Mouse (Mus musculus): ENCODE data around the gene Zdhhc11. TPM values are rescaled to one million over a fixed set of nuclear protein-coding genes. Genes with fewer than 3 reads are reported as not detected.
"Not testable (repeated sequence)": the region's sequence is repeated elsewhere in the genome, so short reads cannot be mapped to it uniquely, and the experiment has no call there.

Gene Zdhhc11
- polyA plus RNA-seq, 1 experiment, result not detected

DNA sequence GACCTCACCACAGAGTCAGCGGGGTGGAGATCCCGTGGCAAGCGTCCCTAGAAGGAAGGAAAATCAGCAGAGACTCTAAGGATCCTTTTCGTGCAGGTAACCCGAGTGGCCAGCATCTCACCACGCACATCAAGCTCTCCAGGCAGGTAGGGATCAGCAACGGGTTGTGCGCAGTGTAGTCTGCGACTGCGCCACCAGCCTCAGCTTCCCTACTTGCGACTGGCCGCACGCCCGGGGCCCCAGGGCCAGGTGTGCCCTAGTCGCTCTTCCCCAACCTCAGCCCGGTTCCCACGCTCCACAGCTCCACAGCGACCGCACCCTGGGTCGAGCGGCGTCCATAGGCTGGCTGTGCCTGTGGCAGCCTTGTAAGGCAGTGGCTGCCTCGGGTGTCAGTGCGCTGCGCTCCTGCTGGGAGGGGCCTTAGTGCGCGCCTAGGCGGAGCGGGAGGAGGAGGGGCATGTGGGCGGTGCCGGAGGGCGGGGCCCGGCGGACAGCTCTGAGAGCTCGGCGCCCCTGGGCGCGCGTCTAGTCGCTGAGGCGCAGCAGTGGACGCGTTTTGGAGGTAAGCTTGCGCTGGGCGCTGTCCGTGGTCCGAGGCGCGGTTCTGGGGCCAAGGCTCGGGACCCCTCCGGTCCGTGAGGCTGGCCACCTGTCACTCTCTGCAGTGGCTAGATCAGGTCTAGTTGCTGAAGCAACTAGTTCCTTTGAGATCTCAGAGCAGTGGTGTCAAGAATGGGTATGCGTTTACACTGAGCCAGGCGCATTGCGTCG, 45.5 kb downstream of the Zdhhc11 start, which contains the start of gene Tppp:
Gene Tppp, plus strand, starts transcription at position 460 of the 771 bp plus-strand sequence.
- H3K4me1 ChIP-seq (ENCODE audit: control insufficient read depth, insufficient read depth, low read length), result peaks cover 10% of the 10 kb centered on the region; the same call in 1 of the 2 replicates
- under 1% methylated on average over 49 of the region's 56 CpGs for WGBS
- H3K27me3 ChIP-seq (ENCODE audit: control insufficient read depth, insufficient read depth, low read length), result no peaks in the 10 kb centered on the region
- DNase-seq, result peak; percentile 95
- H3K27ac ChIP-seq (ENCODE audit: insufficient read depth, low read length), result peak within 1 kb of the TSS; percentile 62
- TF ChIP-seq POLR2A (IDR thresholded peaks at IDR 0.05; ENCODE audit: borderline replicate concordance, insufficient read depth, low read length) (peak; percentile 67), CTCF (IDR thresholded peaks at IDR 0.05; ENCODE audit: borderline replicate concordance, insufficient read depth, low read depth, low read length) (no peak)
- H3K4me3 ChIP-seq (replicated peaks; ENCODE audit: insufficient read depth, low read depth, low read length), result peak within 1 kb of the TSS; percentile 63

DNA sequence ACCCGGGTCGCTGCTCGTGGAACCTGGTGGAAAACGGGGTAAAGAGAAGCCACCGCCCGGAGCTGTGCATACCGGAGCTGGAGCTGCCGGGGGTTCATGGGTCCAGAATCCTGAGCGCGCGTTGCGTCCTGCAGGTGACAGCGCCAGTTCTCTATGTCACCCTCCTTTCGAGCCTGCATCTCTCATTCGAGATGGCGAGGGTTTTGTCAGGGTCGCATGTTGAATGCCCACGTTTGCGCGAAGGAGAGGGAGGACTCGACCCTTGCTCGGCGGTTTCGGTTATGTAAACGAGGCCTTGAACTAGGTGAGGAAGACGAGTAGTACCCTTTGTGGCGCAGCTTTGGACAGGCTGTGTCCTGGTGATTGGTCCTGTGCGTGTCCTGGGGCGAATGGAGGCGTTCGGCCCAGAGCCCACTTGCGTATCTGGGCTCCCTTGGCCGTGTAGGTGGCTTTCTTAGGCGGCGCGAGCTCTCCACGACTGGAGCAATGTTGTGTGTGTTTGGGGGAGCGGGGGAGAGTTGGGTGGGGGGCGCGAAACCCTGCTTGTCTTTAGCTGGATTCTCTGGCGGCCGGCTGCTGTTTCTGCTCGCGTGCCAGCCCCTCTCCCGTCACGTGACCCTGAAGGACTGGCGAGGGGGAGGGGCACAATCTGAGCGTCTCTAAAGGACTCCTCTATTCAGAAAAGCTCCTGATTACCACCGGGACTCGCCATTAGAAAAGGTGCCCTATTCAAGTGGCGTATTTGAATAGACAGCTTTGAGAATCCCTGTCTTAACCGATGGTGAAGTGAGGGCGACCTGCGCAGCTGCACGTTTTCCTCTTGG, 46.4 kb downstream of the Zdhhc11 start:
- peak; percentile 86 for DNase-seq

GRCm38 (mm10) chr13:74010678-74011077, 47.0 kb downstream of the Zdhhc11 start:
- WGBS, result 2% methylated on average over 3 of the region's 3 CpGs
- peak; percentile 66 to 71 for DNase-seq
- TF ChIP-seq CTCF (IDR thresholded peaks at IDR 0.05; ENCODE audit: borderline replicate concordance, insufficient read depth, low read depth, low read length), result no peak
- TF ChIP-seq POLR2A (IDR thresholded peaks at IDR 0.05; ENCODE audit: borderline replicate concordance, insufficient read depth, low read length), result peak; percentile 51; the same call in 1 of the 2 replicates

More for the DNA sequence above, 46.4 kb downstream of the Zdhhc11 start:
- no peak for TF ChIP-seq CTCF (IDR thresholded peaks at IDR 0.05; ENCODE audit: borderline replicate concordance, insufficient read depth, low read depth, low read length)
- under 1% methylated on average over 55 of the region's 55 CpGs for WGBS
- peak overlapping the region; percentile 52 for H3K27ac ChIP-seq (ENCODE audit: insufficient read depth, low read length)
- H3K27me3 ChIP-seq (ENCODE audit: control insufficient read depth, insufficient read depth, low read length), result no peaks in the 10 kb centered on the region
- H3K4me3 ChIP-seq (replicated peaks; ENCODE audit: insufficient read depth, low read depth, low read length), result peak overlapping the region; percentile 63
- H3K4me1 ChIP-seq (ENCODE audit: control insufficient read depth, insufficient read depth, low read length), result peaks cover 10% of the 10 kb centered on the region; the same call in 1 of the 2 replicates

GRCm38 (mm10) chr13:74015908-74016307, 52.3 kb downstream of the Zdhhc11 start:
- Histone ChIP-seq H3K4me3 (replicated peaks; ENCODE audit: insufficient read depth, low read depth, low read length) (no peak overlapping the region), H3K27ac (ENCODE audit: insufficient read depth, low read length) (no peak overlapping the region), H3K27me3 (ENCODE audit: control insufficient read depth, insufficient read depth, low read length) (no peaks in the 10 kb centered on the region), H3K4me1 (ENCODE audit: control insufficient read depth, insufficient read depth, low read length) (peaks cover 20% of the 10 kb centered on the region)
- no peak for DNase-seq
- 47% methylated on average over 4 of the region's 4 CpGs for WGBS
- TF ChIP-seq CTCF (IDR thresholded peaks at IDR 0.05; ENCODE audit: borderline replicate concordance, insufficient read depth, low read depth, low read length) (no peak), POLR2A (IDR thresholded peaks at IDR 0.05; ENCODE audit: borderline replicate concordance, insufficient read depth, low read length) (no peak)

More at GRCm38 (mm10) chr13:74010678-74011077, 47.0 kb downstream of the Zdhhc11 start:
- Histone ChIP-seq H3K27ac (ENCODE audit: insufficient read depth, low read length) (peak overlapping the region; percentile 58), H3K4me1 (ENCODE audit: control insufficient read depth, insufficient read depth, low read length) (peaks cover 10% of the 10 kb centered on the region; the same call in 1 of the 2 replicates), H3K4me3 (replicated peaks; ENCODE audit: insufficient read depth, low read depth, low read length) (peak overlapping the region; percentile 63), H3K27me3 (ENCODE audit: control insufficient read depth, insufficient read depth, low read length) (no peaks in the 10 kb centered on the region)

- Histone ChIP-seq H3K27me3 (ENCODE audit: control insufficient read depth, insufficient read depth, low read length) (no peaks in the 10 kb centered on the region), H3K4me1 (ENCODE audit: control insufficient read depth, insufficient read depth, low read length) (peaks cover 12% of the 10 kb centered on the region), H3K4me3 (replicated peaks; ENCODE audit: insufficient read depth, low read depth, low read length) (no peak overlapping the region), H3K27ac (ENCODE audit: insufficient read depth, low read length) (no peak overlapping the region)
- DNase-seq, result no peak
- 73% methylated on average over 4 of the region's 4 CpGs for WGBS
- TF ChIP-seq CTCF (IDR thresholded peaks at IDR 0.05; ENCODE audit: borderline replicate concordance, insufficient read depth, low read depth, low read length) (no peak), POLR2A (IDR thresholded peaks at IDR 0.05; ENCODE audit: borderline replicate concordance, insufficient read depth, low read length) (no peak)
Observed at GRCm38 (mm10) chr13:74017426-74017825, 53.8 kb downstream of the Zdhhc11 start.

DNA sequence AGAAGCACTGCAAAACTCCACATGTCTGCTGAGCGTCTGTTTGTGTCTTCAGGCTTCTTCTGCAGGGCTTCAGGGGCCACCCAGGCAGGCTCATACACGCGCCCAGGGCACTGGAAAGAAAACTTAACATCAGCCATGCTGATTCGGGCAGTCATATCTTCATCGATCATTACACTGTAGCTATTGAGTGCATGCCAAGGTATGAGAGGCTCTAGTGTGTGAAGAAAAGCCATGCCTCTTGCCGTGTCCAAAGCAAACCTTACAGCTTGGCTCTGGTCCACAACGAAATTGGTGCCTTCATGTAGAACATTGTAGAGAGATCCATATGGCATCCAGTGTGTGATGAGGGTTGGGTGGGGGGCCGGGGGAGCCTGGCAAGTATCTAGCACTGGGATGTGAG, 55.4 kb downstream of the Zdhhc11 start:
- 32% methylated on average over 8 of the region's 8 CpGs for WGBS
- H3K27me3 ChIP-seq (ENCODE audit: control insufficient read depth, insufficient read depth, low read length); H3K4me3 ChIP-seq (replicated peaks; ENCODE audit: insufficient read depth, low read depth, low read length); DNase-seq; H3K27ac ChIP-seq (ENCODE audit: insufficient read depth, low read length): not testable (repeated sequence)
- peaks cover 15% of the 10 kb centered on the region for H3K4me1 ChIP-seq (ENCODE audit: control insufficient read depth, insufficient read depth, low read length)

GRCm38 (mm10) chr13:74025151-74026081, 61.8 kb downstream of the Zdhhc11 start:
- H3K4me1 ChIP-seq (ENCODE audit: control insufficient read depth, insufficient read depth, low read length), result peaks cover 27% of the 10 kb centered on the region
- TF ChIP-seq CTCF (IDR thresholded peaks at IDR 0.05; ENCODE audit: borderline replicate concordance, insufficient read depth, low read depth, low read length) (no peak), POLR2A (IDR thresholded peaks at IDR 0.05; ENCODE audit: borderline replicate concordance, insufficient read depth, low read length) (no peak)
- WGBS, result 44% methylated on average over 4 of the region's 4 CpGs
- DNase-seq, result peak; percentile 52 to 61
- no peaks in the 10 kb centered on the region for H3K27me3 ChIP-seq (ENCODE audit: control insufficient read depth, insufficient read depth, low read length)
- no peak overlapping the region for H3K4me3 ChIP-seq (replicated peaks; ENCODE audit: insufficient read depth, low read depth, low read length)
- H3K27ac ChIP-seq (ENCODE audit: insufficient read depth, low read length), result peak overlapping the region; percentile 38; the same call in 1 of the 2 replicates

All from cerebellum, adult 2 months (tissue).